Mouse (Mus musculus): ENCODE measurements around the gene Nt5c2.

The Nt5c2 gene

DNA sequence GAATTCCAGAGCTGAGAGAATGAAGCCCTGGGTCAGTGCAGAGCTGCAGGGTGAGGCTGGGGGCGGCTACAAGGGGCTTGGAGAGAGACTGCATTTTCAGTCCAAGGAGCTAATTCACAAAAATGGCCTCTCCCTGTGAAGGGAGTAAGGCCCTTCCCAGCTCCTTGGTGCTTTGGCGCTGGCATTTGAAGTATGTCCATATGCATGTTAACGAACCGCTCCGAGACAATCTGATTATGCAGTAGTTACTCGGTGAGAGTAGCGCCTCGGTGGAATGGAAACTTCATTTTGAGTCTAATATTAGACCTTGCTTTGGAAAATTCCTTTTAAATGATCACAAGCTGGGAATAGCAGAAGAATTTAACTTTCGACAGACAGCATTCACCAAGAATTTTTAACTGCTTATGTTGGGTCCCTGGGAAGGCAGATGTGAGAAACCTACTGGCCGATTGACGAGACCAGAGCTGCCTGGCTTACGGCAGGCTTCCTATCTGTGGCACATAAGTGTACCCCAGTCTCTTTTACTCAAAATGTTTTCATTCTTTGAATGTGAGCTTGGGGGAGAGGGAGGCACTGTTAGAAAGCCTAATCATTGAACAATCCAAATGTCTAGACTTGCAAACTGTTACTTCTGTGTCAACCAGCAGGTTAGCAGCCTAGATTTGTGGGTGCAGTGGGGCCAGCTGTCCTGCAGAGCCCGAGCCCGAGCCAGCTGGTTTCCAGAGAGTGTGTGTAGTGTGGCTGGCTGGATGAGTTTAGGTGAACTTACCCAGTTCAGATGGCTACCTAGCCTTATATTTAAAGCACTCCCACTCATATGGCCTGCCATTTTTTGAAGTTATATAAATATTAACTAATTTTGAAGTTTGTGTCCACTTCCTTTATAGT lies 166.3 kb downstream of the Nt5c2 start:
- no peak for DNase-seq (ENCODE audit: low spot score in 2 of 2)

DNA sequence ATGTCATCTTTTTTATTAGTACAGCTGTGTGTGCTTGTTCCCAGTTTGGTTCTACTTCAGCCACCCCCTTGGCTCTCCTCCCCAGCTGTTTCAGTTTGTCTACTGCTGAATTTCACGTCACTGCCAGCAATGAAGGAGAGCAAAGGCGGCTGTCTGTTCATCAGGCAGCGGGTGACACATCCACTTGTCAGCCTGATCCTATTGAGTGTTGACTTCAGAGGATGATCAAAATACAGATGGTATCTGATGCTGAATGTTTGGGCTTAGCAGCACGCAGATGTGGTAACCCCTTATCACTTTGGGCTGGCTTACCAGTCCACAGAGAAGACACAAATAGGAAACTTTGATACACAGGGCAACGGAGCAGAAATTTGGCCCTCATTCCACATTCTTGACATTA lies 168.5 kb downstream of the Nt5c2 start:
- DNase-seq (ENCODE audit: low spot score in 2 of 2): no peak

GRCm38 (mm10) chr19:46846056-46846455 lies 168.9 kb downstream of the Nt5c2 start:
- no peak for DNase-seq (ENCODE audit: low spot score in 2 of 2)

- no peak for DNase-seq (ENCODE audit: low spot score in 2 of 2)
Observed at GRCm38 (mm10) chr19:46843030-46843429, 171.9 kb downstream of the Nt5c2 start.

DNA sequence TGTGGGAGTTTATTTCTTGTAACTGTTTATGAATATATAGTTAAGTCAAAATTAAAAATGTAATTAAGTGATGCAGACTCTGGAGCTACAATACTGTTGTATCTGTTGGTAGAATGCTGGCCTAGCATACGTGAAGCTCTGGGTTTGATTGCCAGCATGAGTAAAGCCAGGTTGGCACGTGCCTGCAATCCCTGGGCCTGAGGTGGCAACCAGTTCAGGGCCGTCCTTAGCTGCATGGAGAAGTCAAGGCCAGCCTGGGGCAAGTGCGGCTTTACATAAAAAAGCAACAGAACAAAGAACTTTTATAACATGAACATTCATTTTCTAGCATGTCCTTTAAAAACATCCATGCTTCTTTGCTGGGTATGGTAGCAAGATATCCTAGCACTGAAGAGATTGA lies 173.9 kb downstream of the Nt5c2 start:
- DNase-seq (ENCODE audit: low spot score in 2 of 2): no peak

GRCm38 (mm10) chr19:46837290-46838079 lies 177.5 kb downstream of the Nt5c2 start:
- no peak for DNase-seq (ENCODE audit: low spot score in 2 of 2)

GRCm38 (mm10) chr19:46836085-46836484 lies 178.9 kb downstream of the Nt5c2 start:
- no peak for DNase-seq (ENCODE audit: low spot score in 2 of 2)

- DNase-seq (ENCODE audit: low spot score in 2 of 2): no peak
Observed at GRCm38 (mm10) chr19:46835339-46835738, 179.6 kb downstream of the Nt5c2 start.

- peak; percentile 31 to 49 for DNase-seq (ENCODE audit: low spot score in 2 of 2)
Observed at GRCm38 (mm10) chr19:46834301-46834700, 180.7 kb downstream of the Nt5c2 start.

All from right cerebral cortex, adult 2 months (tissue).